Mouse (Mus musculus): ENCODE measurements around the gene Spin2-ps6.
"Not testable (repeated sequence)": the region's sequence is repeated elsewhere in the genome, so short reads cannot be mapped to it uniquely, and the experiment has no call there.

Spin2-ps6 gene

DNA sequence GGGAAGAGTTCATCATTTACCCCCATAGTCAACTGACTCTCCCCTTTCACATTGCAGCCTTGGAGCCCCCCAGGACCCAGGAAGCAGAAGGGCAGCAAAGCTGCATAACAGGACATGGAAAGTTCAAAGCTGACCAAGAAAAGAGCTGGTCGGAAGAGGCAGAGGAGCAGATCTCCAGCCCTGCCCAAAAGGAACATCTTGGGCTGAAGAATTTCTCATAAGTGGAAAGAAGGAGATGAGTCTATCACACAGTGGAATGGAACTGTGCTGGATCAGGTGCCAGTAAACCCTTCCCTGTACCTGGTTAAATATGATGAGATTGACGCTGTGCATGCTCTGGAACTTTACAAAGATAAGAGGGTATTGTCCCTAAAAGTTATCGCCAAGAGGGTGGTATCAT, at the start of gene Spin2-ps6:
Gene Spin2-ps6 (plus strand): TSS at position 301 of the 400 bp plus-strand sequence.
- not testable (repeated sequence) for DNase-seq
